Mouse (Mus musculus) forebrain, embryonic 16.5 days (tissue): ENCODE results near the gene Tpk1. TPM values are rescaled to one million over a fixed set of nuclear protein-coding genes. Genes with fewer than 3 reads are reported as not detected.

Experiments used
- ATAC-seq: fragments of 200-750 bp; cut with Nextera tagmentation; 2 replicates; pipeline ENCODE4 v1.8.0; 2017; ENCODE audit warnings: mild to moderate bottlenecking, moderate library complexity
- H3K27ac ChIP-seq: fragments of 300-500 bp; sonication (generic); 2 replicates; pipeline ENCODE4 v1.5.1; 2014; ENCODE audit warnings: low read length, control low read depth
- H3K27me3 ChIP-seq: fragments of 300-500 bp; sonication (generic); replicated peaks from 2 replicates; pipeline ENCODE4 v1.6.1; 2014; ENCODE audit warnings: low read length; ENCODE audit not compliant: control insufficient read depth, insufficient read depth
- H3K36me3 ChIP-seq: fragments of 300-500 bp; sonication (generic); 2 replicates; pipeline ENCODE4 v1.6.1; 2014; ENCODE audit not compliant: control insufficient read depth, insufficient read depth
- H3K4me1 ChIP-seq: fragments of 300-500 bp; sonication (generic); replicated peaks from 2 replicates; pipeline ENCODE4 v1.6.1; 2014; ENCODE audit warnings: low read length; ENCODE audit not compliant: control insufficient read depth, insufficient read depth
- H3K4me2 ChIP-seq: fragments of 300-500 bp; sonication (generic); 2 replicates; pipeline ENCODE4 v1.6.1; 2014; ENCODE audit warnings: mild to moderate bottlenecking, low read length, control low read depth
- H3K4me3 ChIP-seq: fragments of 300-500 bp; sonication (generic); replicated peaks from 2 replicates; pipeline ENCODE4 v1.5.1; 2014; ENCODE audit warnings: mild to moderate bottlenecking, low read length, control low read depth
- H3K9ac ChIP-seq: fragments of 300-500 bp; sonication (generic); replicated peaks from 2 replicates; pipeline ENCODE4 v1.6.1; 2014; ENCODE audit warnings: low read depth, low read length, control low read depth
- H3K9me3 ChIP-seq: fragments of 300-500 bp; sonication (generic); 2 replicates; pipeline ENCODE4 v1.6.1; 2016; ENCODE audit warnings: low read length; ENCODE audit not compliant: control insufficient read depth
- WGBS: fragments of 180-500 bp; shearing (Covaris S2); extraction: QIAGEN DNeasy Blood & Tissue Kit; methylation state at CpG from one replicate; pipeline ENCODE4 v1.1.7; 2014; 5-methylcytosine and 5-hydroxymethylcytosine counted together
- polyA plus RNA-seq: library from polyadenylated mRNA; unstranded; fragments of >200 nt; fragmentation: Nextera tagmentation; extraction: Ambion mirVana; gene quantifications from 2 replicates; pipeline ENCODE4 v1.2.1, GENCODE M21; 2015

Gene Tpk1
- polyA plus RNA-seq, 1 experiment from 2014 or later = 8.1 TPM

DNA sequence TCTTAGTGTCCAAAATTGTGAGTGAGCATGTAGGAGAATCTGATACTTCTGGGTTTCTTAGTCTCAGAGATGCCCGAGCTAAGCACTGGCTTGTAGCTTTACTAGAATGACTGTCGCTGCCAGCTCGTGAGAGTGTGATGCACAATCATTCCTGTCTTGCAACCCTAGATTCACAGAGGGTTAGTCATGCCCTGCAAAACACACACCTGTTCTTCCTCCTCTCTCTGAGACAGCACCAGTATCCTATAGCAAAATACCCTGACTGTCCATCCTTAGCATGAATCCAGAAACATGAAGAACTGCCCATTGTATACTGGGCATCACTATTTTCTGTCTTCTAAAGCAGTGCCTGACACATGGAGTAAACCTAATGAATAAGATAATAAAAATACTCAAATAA lies 302.2 kb downstream of the Tpk1 start:
- H3K4me2 ChIP-seq = no peak overlapping the region
- no peak overlapping the region for H3K27ac ChIP-seq
- ATAC-seq = no peak
- no peak overlapping the region for H3K9ac ChIP-seq
- no peaks in the 10 kb centered on the region for H3K27me3 ChIP-seq
- H3K4me1 ChIP-seq = no peaks in the 10 kb centered on the region
- no peak overlapping the region for H3K4me3 ChIP-seq
- no peaks in the 10 kb centered on the region for H3K36me3 ChIP-seq
- no peaks in the 10 kb centered on the region for H3K9me3 ChIP-seq
- WGBS = 89% methylated on average over 3 of the region's 3 CpGs

DNA sequence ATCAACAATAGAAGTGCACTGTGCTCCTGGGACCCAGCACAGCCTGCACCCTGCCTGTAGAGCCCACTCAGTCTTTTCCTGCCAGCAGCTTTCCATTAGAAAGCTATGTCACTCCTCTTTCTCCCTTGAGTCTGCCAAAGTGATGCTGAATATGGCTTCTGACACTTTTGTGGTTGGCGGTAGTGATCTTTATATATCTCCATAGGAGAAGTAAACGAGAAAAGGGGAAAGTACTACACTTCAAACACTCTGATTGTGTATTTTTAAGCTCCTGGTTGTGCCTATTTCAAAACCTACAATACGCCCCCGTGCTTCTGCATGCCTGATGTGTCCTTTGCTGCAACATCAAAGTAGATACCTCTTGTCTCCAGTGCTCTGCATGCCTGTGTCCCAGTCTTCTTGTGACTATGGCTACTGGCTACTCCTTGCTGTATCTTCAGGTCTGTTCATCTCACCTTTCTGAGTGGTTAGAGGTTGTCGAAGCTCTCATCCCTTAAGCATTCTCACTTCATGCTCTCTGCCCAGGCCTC lies 302.7 kb downstream of the Tpk1 start:
- Histone ChIP-seq H3K27me3 (no peaks in the 10 kb centered on the region), H3K27ac (no peak overlapping the region), H3K4me2 (no peak overlapping the region), H3K4me3 (no peak overlapping the region), H3K9me3 (no peaks in the 10 kb centered on the region), H3K4me1 (no peaks in the 10 kb centered on the region), H3K36me3 (no peaks in the 10 kb centered on the region), H3K9ac (no peak overlapping the region)
- 82% methylated on average over 5 of the region's 5 CpGs for WGBS
- no peak for ATAC-seq

DNA sequence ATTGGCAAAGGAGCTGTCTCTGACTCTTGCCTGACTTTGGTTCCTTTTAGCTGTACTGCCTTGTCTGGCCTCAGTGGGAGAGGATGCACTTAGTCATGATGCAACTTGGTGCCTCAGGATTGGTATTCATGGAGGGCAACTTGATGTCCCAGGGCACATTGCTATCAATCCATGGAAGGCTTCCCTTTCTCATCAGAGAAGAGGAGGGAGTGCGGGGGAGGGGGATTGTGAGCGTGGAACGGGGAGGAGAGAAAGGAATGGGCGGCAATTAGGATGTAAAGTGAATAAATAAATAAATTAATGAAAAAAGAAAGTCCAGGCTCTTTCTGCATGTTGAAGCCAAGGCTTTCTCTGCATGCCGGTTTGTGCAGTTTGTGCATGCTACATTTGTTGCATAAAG lies 304.8 kb downstream of the Tpk1 start:
- no peak for ATAC-seq

DNA sequence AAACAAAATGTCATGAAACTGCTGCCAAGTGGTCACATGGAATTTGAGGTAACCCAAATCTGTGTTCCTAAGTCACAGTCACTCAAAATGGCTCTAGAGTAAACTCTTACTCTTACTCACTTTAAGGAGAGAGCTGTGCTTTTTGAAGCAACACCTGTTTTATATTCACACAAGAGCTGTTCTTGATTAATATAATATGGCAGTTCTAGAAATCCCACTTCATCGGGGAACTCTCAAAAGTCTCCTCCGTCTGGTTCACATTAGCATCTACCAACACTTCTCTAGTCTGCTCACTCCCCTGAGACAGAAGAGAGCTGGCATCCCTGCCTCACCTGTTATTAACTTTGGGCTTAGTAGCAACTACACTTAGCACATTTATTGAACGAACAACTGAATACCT lies 305.9 kb downstream of the Tpk1 start:
- Histone ChIP-seq H3K4me1 (no peaks in the 10 kb centered on the region), H3K27me3 (no peaks in the 10 kb centered on the region), H3K36me3 (no peaks in the 10 kb centered on the region), H3K9ac (no peak overlapping the region), H3K27ac (no peak overlapping the region), H3K4me2 (no peak overlapping the region), H3K9me3 (no peaks in the 10 kb centered on the region), H3K4me3 (no peak overlapping the region)
- 92% methylated on average over 3 of the region's 3 CpGs for WGBS
- ATAC-seq = no peak

More for the DNA sequence above, 304.8 kb downstream of the Tpk1 start:
- Histone ChIP-seq H3K27me3 (no peaks in the 10 kb centered on the region), H3K4me2 (no peak overlapping the region), H3K4me1 (no peaks in the 10 kb centered on the region), H3K4me3 (no peak overlapping the region), H3K36me3 (no peaks in the 10 kb centered on the region), H3K9me3 (no peaks in the 10 kb centered on the region), H3K27ac (no peak overlapping the region), H3K9ac (no peak overlapping the region)
- 20% methylated on average over 5 of the region's 5 CpGs for WGBS

DNA sequence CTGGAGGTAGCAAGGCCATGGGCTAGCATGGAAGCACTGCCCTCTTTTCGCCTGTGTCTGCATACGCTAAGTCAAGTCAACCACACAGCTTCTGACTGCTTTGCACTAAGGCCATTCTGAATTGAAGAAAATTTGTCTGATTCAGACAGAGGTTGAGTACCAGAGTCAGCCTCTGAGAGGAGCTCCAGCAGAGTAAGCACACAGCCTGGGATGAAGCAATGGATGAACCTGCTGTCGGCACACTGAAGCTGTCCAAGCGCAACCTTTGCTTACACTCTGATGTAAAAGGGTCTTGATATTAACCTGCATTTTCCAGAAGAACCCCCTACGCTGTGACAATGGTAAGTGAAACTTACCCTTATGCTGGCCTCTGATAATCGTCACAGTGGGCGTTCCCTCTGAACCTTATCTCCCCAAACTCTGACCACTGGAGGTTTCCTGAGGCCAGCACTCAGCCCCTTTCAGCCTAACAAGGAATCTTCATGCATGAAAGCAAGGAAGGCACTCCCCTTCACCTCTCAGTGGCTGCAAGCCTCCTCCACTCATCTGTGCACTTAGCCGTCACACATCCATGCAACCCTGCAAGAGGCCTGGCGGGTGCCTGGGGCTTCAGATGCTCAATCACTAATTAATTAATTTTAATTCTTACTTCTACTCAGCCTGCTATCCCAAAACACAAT lies 311.4 kb downstream of the Tpk1 start:
- H3K27me3 ChIP-seq = no peaks in the 10 kb centered on the region
- H3K4me1 ChIP-seq = no peaks in the 10 kb centered on the region
- H3K36me3 ChIP-seq = no peaks in the 10 kb centered on the region
- no peak for ATAC-seq
- no peak overlapping the region for H3K4me2 ChIP-seq
- no peaks in the 10 kb centered on the region for H3K9me3 ChIP-seq
- H3K27ac ChIP-seq = no peak overlapping the region
- 66% methylated on average over 9 of the region's 9 CpGs for WGBS
- no peak overlapping the region for H3K4me3 ChIP-seq
- H3K9ac ChIP-seq = no peak overlapping the region

DNA sequence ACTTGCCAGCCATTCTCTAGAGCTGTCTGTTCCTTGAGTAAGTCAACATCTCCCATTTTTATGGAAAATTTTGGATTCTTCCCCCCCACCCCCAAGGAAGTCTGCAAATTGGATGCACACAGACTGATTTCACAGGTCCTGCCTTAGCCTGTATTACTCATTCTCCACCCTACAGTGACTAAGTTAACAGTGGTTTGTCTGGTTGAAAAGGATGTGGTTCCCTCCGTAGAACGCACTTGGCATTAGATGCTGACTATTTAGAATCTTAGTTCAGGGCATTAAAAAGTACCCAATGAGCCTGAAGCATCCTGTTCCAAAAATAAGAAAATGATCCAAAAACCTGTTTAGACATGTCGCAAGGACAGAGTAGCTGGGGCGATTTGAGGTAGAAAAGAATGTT lies 312.6 kb downstream of the Tpk1 start:
- Histone ChIP-seq H3K9me3 (no peaks in the 10 kb centered on the region), H3K4me2 (no peak overlapping the region), H3K36me3 (no peaks in the 10 kb centered on the region), H3K4me3 (no peak overlapping the region), H3K27ac (no peak overlapping the region), H3K4me1 (no peaks in the 10 kb centered on the region), H3K9ac (no peak overlapping the region), H3K27me3 (no peaks in the 10 kb centered on the region)
- ATAC-seq = no peak
- WGBS = 91% methylated on average over 4 of the region's 4 CpGs

DNA sequence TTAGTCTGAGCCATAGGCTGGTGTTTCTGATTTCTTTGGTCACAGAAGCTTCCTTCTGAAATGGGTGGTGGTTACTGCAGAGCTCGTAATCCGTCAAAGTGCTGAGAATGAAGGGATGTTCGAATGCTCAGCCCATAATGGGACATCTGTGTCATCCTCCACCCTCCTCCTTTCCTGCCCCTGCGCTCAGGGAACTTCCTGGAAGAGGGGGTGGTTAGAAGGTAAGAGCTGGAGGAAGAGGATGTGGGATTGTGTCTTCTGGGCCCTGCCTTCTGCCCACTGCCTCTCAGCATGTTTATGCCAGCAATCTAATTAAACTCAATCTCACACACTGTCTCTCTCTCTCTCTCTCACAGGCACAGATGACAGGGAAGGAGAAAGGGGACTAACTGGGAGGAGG lies 317.0 kb downstream of the Tpk1 start:
- no peak overlapping the region for H3K4me2 ChIP-seq
- no peaks in the 10 kb centered on the region for H3K36me3 ChIP-seq
- no peak overlapping the region for H3K27ac ChIP-seq
- H3K4me1 ChIP-seq = no peaks in the 10 kb centered on the region
- H3K4me3 ChIP-seq = no peak overlapping the region
- no peaks in the 10 kb centered on the region for H3K27me3 ChIP-seq
- 78% methylated on average over 4 of the region's 4 CpGs for WGBS
- H3K9ac ChIP-seq = no peak overlapping the region
- no peaks in the 10 kb centered on the region for H3K9me3 ChIP-seq
- no peak for ATAC-seq

DNA sequence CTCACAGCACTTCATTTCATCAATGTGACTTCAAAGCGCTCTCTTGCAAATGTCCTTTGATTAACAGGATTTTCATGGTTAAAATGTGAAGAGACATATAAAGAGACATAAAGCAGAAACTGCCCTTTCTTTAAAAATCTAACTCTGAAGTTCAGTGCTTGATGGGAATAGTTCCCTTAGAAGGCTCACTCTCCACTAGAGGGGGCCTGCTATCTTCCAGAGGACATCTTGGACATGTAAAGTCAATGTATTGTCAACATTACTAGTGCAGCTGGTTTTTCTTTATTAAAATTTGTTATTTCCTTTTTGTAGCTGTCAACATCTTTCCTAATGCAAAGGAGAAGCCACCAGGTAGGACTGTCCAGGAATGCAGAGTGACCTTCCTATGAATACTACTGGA lies 318.4 kb downstream of the Tpk1 start:
- H3K27me3 ChIP-seq = no peaks in the 10 kb centered on the region
- H3K4me3 ChIP-seq = no peak overlapping the region
- no peak for ATAC-seq
- H3K4me1 ChIP-seq = no peaks in the 10 kb centered on the region
- no peak overlapping the region for H3K9ac ChIP-seq
- 93% methylated on average over 1 of the region's 1 CpGs for WGBS
- no peak overlapping the region for H3K4me2 ChIP-seq
- no peaks in the 10 kb centered on the region for H3K9me3 ChIP-seq
- H3K36me3 ChIP-seq = no peaks in the 10 kb centered on the region
- no peak overlapping the region for H3K27ac ChIP-seq

DNA sequence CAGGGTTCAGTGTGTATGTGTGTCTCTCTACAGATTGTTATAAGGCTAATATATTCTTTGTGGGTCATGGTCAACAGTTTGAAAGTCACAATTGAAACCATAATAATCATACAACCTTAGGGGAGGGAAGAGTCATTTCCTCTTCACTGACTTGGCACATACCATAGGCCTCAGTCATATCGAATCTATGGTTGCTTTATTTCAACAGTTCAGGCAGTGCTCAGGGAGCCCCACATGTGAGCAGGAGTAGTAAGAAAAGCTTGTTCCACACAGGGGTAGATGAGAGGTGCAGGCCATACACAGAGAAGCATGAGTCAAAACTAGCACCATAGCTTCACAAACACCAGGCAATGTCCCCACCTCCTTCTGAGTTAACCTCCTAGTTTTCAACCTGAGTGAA lies 323.1 kb downstream of the Tpk1 start:
- Histone ChIP-seq H3K27me3 (no peaks in the 10 kb centered on the region), H3K27ac (no peak overlapping the region), H3K9me3 (no peaks in the 10 kb centered on the region), H3K4me2 (no peak overlapping the region), H3K4me1 (peaks cover 4% of the 10 kb centered on the region; the same call in 1 of the 2 replicates), H3K9ac (no peak overlapping the region), H3K4me3 (no peak overlapping the region), H3K36me3 (no peaks in the 10 kb centered on the region)
- 87% methylated on average over 1 of the region's 1 CpGs for WGBS
- no peak for ATAC-seq

DNA sequence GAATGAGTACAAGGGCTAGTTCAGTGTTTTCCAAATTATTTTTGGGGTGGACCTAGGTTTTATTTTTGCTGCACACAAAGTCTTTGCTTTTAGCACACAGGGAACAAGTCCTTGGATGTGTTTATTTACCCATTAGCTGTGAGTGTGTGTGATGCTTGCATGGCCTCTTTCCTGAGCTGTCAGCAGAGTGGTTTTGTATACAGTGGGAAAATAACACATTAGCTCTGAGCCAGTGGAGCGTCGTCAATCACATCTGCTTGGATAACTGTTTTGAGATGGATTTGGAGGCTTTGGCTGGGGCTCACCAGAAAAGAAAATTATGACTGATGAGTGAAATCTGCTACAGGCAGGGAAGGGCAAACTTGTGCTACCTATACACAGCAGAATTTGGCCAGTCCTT lies 323.7 kb downstream of the Tpk1 start:
- WGBS = 25% methylated on average over 2 of the region's 2 CpGs
- Histone ChIP-seq H3K36me3 (no peaks in the 10 kb centered on the region), H3K9me3 (no peaks in the 10 kb centered on the region), H3K9ac (no peak overlapping the region), H3K27me3 (no peaks in the 10 kb centered on the region), H3K27ac (no peak overlapping the region), H3K4me1 (peaks cover 7% of the 10 kb centered on the region), H3K4me3 (no peak overlapping the region), H3K4me2 (no peak overlapping the region)
- peak; percentile 54; the same call in 1 of the 2 replicates for ATAC-seq
